Comparison of ENCODE assay signal across 26 mouse cellular contexts in the genomic region with DNA sequence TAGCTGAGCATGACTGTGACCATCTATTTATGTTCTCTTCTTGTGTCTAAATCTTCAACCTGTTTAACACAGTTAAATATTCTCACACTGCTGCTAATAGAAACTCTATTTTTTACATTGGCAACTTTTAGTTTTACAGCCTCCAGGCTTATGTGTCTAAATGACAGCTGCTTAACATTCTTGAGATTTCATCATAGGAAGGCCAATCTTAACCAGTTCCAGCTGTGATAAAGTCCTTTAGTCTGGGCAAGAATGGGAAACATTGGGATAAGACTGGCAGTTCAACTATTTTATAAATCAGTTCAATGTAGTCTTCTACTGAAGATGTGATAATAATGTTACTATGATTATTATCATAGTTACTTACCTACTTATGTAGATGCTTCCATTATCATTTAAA.
"Had no signal": no experiment of that assay in that cellular context is flagged by ENCODE, and none has a peak within 500 bp of the region (broad histone marks: within the 10 kb centered on the region; RNA-seq: fewer than 3 reads in every experiment).

No protein-coding gene starts in this region.

- H3K4me1 ChIP-seq: heart, embryonic 10.5 days; heart, embryonic 13.5 days; heart, embryonic 15.5 days; hindbrain, embryonic 13.5 days; hindbrain, embryonic 15.5 days; kidney, embryonic 15.5 days; limb, embryonic 13.5 days; limb, embryonic 15.5 days; liver, embryonic 12.5 days had no signal

- H3K36me3 ChIP-seq: heart, embryonic 10.5 days; heart, embryonic 13.5 days; heart, embryonic 15.5 days; hindbrain, embryonic 13.5 days; hindbrain, embryonic 15.5 days; kidney, embryonic 15.5 days; limb, embryonic 13.5 days; limb, embryonic 15.5 days; liver, embryonic 12.5 days had no signal

- H3K9ac ChIP-seq: heart, embryonic 13.5 days; heart, embryonic 15.5 days; hindbrain, embryonic 13.5 days; hindbrain, embryonic 15.5 days; kidney, embryonic 15.5 days; limb, embryonic 13.5 days; limb, embryonic 15.5 days; liver, embryonic 12.5 days; liver, embryonic 14.5 days had no signal

- H3K9me3 ChIP-seq: heart, embryonic 10.5 days; heart, embryonic 13.5 days; heart, embryonic 15.5 days; hindbrain, embryonic 13.5 days; hindbrain, embryonic 15.5 days; kidney, embryonic 15.5 days; limb, embryonic 13.5 days; limb, embryonic 15.5 days; liver, embryonic 12.5 days had no signal

- H3K27me3 ChIP-seq: heart, embryonic 13.5 days; heart, embryonic 15.5 days; hindbrain, embryonic 13.5 days; hindbrain, embryonic 15.5 days; kidney, embryonic 15.5 days; limb, embryonic 13.5 days; limb, embryonic 15.5 days; liver, embryonic 12.5 days had no signal

- ATAC-seq: hindbrain, postnatal 0 days; intestine, embryonic 16.5 days; liver, embryonic 12.5 days had no signal

- H3K27ac ChIP-seq: heart, embryonic 10.5 days; heart, embryonic 13.5 days; heart, embryonic 15.5 days; hindbrain, embryonic 13.5 days; hindbrain, embryonic 15.5 days; hindbrain, postnatal 0 days; kidney, embryonic 15.5 days; kidney, postnatal 0 days; limb, embryonic 13.5 days; limb, embryonic 15.5 days; liver, embryonic 12.5 days; liver, embryonic 14.5 days had no signal

- H3K4me3 ChIP-seq: heart, embryonic 10.5 days; heart, embryonic 13.5 days; heart, embryonic 15.5 days; hindbrain, embryonic 13.5 days; hindbrain, embryonic 15.5 days; kidney, embryonic 15.5 days; limb, embryonic 13.5 days; limb, embryonic 15.5 days; liver, embryonic 12.5 days had no signal

- H3K4me2 ChIP-seq: heart, embryonic 13.5 days; heart, embryonic 15.5 days; hindbrain, embryonic 13.5 days; hindbrain, embryonic 15.5 days; kidney, embryonic 15.5 days; limb, embryonic 13.5 days; limb, embryonic 15.5 days; liver, embryonic 12.5 days had no signal

- DNase-seq: gastrocnemius, postnatal 10 days; gastrocnemius, postnatal 25 days; heart, adult 18-20 months; heart, postnatal 14 days; heart, postnatal 36 days; kidney, adult 11 months; kidney, adult 2 months; kidney, adult 9 months; kidney, postnatal 14 days; kidney, postnatal 36 days; layer of hippocampus, adult 9-11 months; layer of hippocampus, postnatal 36 days; left cerebral cortex, postnatal 4 days had no signal
